Mouse (Mus musculus) erythroblast, embryonic 14.5 days (primary cell): ENCODE results near the gene Il6st.

Experiments used
- GATA1 ChIP-seq: IDR thresholded peaks from 2 replicates; pipeline ENCODE4 v1.6.1; 2012; ENCODE audit warnings: low read length, inconsistent platforms, mixed read lengths
- TAL1 ChIP-seq: IDR thresholded peaks from 3 replicates; pipeline ENCODE4 v1.6.1; 2012; ENCODE audit warnings: low read length, inconsistent platforms, mixed read lengths

DNA sequence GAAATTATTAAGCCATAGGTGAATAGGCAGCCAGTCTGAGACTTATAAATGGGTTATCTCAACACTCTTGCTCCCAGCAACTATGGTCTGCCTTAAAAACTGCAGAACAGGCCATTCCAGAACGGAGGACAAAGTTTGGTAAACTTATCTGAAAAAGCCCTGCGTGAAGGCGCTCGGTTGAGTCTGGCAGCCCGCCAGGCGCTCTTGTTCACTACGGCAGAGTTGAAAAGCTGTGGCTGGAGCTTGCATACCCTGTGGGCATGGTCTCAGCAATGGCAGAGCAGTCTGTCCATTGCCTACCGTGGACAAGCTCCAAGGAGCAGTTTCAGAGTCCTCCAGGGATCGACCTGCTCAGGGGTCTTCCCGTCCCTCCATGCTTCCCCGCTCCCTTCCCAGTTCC is 47.4 kb downstream of the Il6st start:
- TF ChIP-seq TAL1 (no peak), GATA1 (no peak)
